Mouse (Mus musculus) cerebellum, postnatal 36 days (tissue): ENCODE measurements around the gene Fbxo41.

Experiments used
- DNase-seq, 2 experiments: peaks; one replicate each; pipeline ENCODE4 v3.0.0; 2021 to 2022; ENCODE audit warnings: mixed read lengths in 2 of 2

Gene Fbxo41

DNA sequence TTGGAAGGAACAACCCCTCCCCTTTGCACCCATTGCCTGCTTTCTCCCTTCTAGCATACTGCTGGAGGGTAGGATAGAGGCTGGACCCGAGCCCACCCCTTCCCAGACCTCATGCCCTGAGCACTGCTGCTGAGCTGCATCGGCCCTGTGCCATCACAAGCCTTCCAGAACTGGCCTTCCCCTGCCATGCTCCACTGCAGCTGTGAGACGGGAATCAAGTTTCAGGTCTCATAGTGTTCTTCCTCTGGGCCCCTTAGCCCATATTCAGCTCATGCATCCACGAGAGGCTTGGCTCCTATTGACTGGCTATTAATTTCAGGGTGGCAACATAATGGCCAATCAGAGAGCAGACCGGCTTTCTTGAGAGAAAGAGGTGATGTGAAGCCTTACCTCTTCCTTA lies 57.5 kb downstream of the Fbxo41 start:
- no peak for DNase-seq

DNA sequence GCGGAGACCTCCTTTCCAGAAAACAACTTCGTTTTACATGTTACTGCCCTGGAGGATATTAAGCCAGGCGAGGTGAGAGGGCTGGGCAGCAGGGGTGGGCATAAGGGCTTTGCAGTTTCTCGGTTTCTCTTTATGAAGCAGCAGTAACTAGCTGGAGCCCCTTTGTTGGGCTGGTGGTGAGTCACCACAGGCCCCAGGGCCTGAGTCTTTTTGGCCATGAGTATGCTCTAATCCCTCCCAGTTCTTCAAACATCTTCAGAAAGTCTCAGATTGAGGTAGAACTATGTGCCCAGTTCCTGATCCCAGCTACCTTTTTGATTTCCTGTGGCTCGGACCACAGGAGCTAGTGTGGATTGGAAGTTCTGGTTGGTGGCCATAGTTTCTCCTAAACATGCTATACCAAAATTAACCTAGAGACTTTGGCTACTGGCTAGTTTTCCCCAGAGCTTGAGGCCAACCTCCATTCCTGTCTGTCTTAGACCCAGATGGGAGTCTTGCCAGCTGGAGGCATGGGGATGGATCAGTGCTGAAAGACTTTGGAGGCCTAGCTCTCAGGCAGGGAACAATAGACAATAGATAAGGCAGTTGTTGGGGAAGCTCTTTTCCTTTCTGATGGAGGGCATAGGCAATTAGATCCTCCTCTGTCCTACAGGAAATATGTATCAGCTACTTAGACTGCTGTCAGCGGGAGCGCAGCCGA lies 58.4 kb downstream of the Fbxo41 start:
- DNase-seq: no peak

DNA sequence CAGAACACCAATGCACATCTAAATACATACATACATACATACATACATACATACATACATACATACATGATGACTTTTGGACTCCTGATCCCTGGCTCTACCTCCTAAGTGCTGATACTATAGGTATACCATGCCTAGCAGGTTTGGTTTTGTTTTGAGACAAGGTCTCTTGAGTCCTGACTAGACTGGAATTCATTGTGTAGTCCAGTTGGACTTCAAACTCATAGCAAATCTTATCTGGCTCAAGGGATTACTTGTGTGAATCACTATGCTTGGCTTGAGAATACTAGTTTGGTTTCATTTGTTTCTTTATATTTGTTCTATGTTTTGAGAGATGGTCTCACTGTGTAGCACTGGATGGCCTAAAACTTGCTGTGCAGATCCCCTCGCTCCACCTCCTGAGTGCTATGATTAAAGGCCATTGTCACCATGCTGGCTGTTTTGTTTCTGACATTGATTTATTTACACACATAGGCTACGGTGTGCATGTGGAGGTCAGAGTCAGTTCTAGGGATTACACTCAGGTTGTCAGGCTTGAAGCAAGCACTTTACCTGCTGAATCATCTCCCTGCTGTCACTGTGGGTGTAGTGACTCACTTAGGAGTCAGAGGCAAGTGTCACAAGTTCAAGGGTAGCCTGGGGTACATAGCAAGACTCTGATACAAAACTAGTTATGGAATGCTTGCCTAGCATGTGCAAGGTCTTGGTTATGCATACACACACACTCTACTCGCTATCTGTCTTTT lies 59.1 kb downstream of the Fbxo41 start:
- DNase-seq: no peak

DNA sequence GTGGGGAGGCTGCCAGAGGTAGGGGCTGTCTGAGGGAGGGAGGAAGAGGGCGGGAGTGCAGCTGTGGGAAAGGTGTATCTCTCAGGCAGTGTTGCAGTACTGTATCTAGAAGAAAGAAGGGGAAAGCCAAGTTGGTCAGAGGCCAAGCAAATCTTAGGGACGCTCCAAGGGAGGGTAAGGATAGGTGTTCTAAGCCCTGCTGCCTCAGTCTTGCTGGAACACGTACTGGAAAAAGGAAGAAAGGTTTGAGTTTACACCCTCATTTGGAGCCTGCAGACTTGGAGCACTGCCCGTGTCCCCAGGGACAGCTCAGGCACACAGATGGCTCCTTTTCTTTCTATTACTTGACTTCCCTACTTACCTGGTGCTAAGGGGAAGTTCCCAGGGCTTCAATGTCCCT lies 61.7 kb downstream of the Fbxo41 start:
- DNase-seq: no peak

DNA sequence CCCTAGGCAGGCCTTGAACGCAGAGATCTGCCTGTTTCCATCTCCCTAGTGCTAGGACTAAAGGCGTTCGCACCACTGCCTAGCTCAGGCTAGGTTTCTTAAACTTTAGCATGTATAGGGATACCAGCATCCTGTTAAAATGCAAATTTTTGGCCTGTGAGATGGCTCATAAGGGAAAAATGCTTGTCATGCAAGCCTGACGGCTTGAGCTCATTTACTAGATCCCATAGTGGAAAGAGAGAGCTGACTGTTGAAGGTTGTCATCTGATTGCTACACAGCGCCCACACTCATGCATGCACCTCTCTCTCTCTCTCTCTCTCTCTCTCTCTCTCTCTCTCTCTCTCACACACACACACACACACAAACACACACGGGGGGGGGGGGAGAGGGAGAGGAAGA lies 66.2 kb downstream of the Fbxo41 start:
- DNase-seq: no peak

DNA sequence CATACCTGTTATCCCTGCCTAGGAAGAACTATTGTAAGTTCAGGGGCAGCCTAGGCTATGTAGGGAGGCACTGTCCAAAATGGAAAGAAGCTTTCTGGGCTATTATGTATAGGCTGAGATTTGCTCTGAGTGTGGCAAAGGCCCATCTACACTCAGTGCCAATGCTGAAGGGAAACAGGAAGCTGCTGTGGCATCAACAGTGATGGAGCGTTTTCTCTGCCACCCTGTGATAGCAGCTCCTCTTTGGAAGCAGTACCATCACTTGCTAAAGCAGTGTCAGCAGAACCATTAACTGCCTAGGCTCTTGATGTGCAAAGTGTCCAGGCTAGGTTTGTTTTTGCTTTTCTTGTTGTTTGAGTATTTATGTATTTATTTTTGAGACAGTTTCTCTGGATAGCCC lies 66.6 kb downstream of the Fbxo41 start:
- DNase-seq: no peak

DNA sequence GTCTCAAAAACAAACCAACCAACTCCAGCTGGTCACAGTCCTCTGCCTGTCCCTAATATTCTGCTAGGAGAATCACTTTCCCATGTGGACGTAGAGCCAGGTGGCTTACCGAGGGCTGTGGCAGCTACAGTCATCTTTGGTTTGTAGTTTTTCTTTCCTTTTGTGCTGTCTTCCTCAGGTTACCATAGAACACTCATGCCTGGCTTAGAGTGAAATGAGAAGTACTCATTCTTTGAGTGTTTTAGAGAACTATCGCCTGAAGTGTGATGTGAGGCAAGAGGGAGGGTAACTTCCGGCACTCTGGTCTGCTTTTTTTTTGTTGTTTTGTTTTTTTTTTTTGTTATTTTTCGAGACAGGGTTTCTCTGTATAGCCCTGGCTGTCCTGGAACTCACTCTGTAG lies 68.9 kb downstream of the Fbxo41 start:
- DNase-seq: no peak

DNA sequence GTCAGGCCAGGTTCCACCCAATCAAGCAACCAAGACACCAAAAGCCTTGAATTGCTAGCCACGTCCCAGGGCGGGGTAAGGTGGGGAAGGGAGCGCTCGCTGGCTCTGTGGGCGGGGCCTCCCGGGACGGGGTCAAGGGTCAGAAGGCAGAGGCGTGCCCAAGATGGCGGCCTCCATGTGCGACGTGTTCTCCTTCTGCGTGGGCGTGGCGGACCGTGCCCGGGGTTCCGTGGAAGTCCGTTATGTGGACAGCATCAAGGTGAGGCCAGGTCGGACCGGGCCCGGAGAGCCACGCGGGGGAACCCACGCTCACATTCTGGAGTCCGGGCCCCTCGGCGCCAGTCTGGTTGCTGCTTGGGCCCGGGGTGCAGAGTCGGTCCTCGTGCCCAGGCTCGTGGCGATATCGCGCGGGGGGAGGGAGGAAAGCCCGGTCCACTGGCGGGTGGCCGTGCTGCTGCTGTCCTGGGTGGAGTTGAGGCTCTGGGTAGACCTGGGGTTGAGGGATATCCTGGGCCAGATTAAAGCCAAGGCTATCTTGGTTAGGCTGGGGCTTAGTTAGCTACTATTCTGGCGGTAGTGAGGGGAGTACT lies 70.9 kb downstream of the Fbxo41 start, which contains the start of gene Smyd5:
Gene Smyd5 (plus strand): TSS at position 148 of the 590 bp plus-strand sequence.
- DNase-seq: peak; percentile 69 to 80

DNA sequence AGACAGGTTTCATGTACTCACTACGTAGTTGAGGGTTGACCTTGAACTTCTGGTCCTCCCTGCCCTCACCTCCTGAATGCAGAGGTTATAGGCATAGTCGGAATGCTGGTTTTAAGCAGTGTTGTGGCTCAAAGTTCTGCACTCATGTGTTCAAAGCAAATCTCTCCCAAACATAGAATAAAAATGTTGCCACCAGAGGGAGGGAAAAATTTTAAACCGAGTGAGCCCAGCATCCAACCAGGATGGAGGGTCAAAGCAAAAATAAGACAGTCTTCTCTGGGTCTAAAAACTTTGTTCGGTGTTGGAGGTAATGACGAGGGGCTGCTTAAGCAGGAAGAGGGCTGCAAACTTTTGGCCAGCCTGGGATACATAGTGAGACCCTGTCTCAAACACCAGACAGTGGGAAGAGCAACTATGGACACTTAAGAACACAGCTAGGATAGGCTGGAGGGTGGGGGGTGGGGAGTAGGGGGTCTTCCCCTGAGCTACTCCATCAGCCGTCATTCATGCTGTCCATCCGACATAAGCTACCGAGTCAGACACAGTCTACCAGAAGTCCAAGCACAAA lies 71.4 kb downstream of the Fbxo41 start:
- no peak for DNase-seq

DNA sequence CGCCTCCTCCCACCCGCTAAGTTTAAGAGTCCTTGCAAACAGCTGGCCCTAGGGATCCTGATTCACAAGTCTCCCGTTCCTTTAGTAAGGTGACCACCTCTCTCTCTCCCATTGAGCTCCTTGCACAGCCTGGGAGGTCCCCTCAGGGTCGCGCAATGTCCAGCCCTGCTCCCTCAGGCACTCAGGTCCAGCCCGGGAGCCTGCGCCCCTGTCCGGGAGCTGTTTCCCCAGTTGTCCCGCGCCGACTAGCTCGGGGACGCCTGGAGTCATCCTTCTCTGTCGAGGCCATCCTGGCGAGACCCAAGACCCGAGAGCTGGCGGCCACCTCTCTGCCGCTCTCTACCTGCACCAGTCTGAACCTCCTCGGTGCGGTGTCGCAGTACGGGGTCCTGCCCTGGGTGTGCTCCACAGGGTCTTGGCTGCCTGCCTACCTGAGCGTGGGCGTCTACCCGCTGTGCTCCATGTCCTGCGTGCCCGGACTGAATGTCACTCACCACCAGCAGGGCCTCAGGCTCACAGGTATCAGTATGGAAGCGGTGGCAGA lies 78.9 kb downstream of the Fbxo41 start, which contains the start of gene Noto:
Gene Noto (plus strand): TSS at position 51 of the 544 bp plus-strand sequence.
- DNase-seq: no peak
